Mouse (Mus musculus) thymus, adult 2 months (tissue): ENCODE measurements at regions not wholly inside any gene's neighbourhood (a gene's known extent, or its start where the extent isn't known, plus 50 kb on each side); places are given as distances from the start of the nearest gene placed in this dataset.
"Not testable (repeated sequence)": the region's sequence is repeated elsewhere in the genome, so short reads cannot be mapped to it uniquely, and the experiment has no call there.

Experiments
- DNase-seq: peaks from one replicate; pipeline ENCODE4 v3.0.0; 2021
- H3K27ac ChIP-seq: fragments of 200-500 bp; 2 replicates; pipeline ENCODE4 v1.5.1; 2012; ENCODE audit warnings: low read length, control low read depth; ENCODE audit not compliant: control insufficient read depth, insufficient read depth
- H3K27me3 ChIP-seq: fragments of 200-500 bp; 2 replicates; pipeline ENCODE4 v1.6.1; 2012; ENCODE audit warnings: mild to moderate bottlenecking, low read length, moderate library complexity, mixed read lengths; ENCODE audit not compliant: control insufficient read depth, insufficient read depth
- H3K36me3 ChIP-seq: fragments of 200-500 bp; 2 replicates; pipeline ENCODE4 v1.6.1; 2012; ENCODE audit warnings: mild to moderate bottlenecking, low read length, moderate library complexity; ENCODE audit not compliant: control insufficient read depth, insufficient read depth
- H3K4me1 ChIP-seq: fragments of 200-500 bp; replicated peaks from 2 replicates; pipeline ENCODE4 v1.6.1; 2012; ENCODE audit warnings: low read length; ENCODE audit not compliant: control insufficient read depth, insufficient read depth
- H3K4me3 ChIP-seq: fragments of 200-500 bp; 2 replicates; pipeline ENCODE4 v1.5.1; 2012; ENCODE audit warnings: mild to moderate bottlenecking, low read length, control low read depth, moderate library complexity; ENCODE audit not compliant: control insufficient read depth, insufficient read depth
- CTCF ChIP-seq: fragments of 200-500 bp; IDR thresholded peaks from 2 replicates; pipeline ENCODE4 v1.5.1; 2012; ENCODE audit warnings: mild to moderate bottlenecking, control low read depth, low read length, moderate library complexity, borderline replicate concordance; ENCODE audit not compliant: control insufficient read depth, poor library complexity, insufficient read depth; ENCODE audit errors: extremely low read depth
- POLR2A ChIP-seq: fragments of 200-500 bp; IDR thresholded peaks from 2 replicates; pipeline ENCODE4 v1.6.1; 2012; ENCODE audit warnings: mild to moderate bottlenecking, low read length, control low read depth, moderate library complexity; ENCODE audit not compliant: control insufficient read depth, poor library complexity, insufficient read depth; ENCODE audit errors: extremely low read depth
- WGBS: fragments of 180-500 bp; shearing (Covaris S2); methylation state at CpG from one replicate; pipeline ENCODE4 v1.1.7; 2018; 5-methylcytosine and 5-hydroxymethylcytosine counted together

DNA sequence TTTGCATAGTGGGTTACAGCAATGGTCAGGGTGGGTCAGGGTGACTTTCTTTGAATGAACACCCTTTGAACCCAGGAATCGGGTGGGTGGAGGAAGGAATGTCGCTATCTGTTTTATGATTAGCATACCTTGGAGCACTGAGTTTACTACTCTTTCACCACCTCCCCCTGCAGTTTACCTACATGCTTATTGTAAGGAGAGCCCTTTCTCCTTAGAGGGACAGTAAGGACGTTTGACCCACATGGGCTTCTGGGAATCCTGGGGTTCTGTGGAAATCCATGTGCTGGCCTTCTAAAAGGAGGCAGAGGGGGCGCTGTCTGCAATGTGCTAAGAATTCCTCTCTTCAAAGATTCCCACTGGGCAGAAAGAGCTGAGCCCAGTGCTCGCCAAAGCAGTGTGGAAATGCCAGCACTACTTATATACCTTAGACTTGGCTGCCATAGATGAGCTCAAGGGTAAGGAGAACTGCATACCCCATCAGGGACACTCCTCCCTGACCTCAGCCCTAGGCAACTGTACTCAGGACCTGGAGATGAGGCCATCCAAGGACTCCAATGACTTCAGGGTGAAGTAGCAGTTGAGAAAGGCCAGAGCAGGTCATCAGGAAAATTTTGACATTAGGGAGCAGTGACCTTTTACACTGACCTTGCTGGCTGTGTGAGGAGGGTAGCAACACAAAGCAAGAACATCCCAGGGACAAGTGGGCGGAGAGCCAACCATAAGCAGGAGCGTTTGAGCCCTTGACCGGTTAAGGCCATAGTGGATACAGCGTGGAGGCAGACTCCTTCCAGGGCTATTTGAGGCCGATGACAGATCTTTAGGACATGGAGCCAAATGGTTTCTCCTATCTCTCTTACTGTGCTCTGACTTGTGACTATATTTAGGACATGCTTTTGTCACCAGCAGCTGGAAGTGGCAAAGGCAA, 133.2 kb downstream of the Tcp10c start:
- WGBS = 96% methylated on average over 10 of the region's 10 CpGs

GRCm38 (mm10) chr17:13488608-13489324, 134.4 kb downstream of the Tcp10c start:
- 85% methylated on average over 9 of the region's 9 CpGs for WGBS
- H3K27me3 ChIP-seq = no peaks in the 10 kb centered on the region
- TF ChIP-seq POLR2A (no peak), CTCF (no peak)

More for the DNA sequence above, 133.2 kb downstream of the Tcp10c start:
- Histone ChIP-seq H3K36me3 (no peaks in the 10 kb centered on the region), H3K4me3 (no peak overlapping the region), H3K27ac (no peak overlapping the region), H3K27me3 (no peaks in the 10 kb centered on the region), H3K4me1 (no peaks in the 10 kb centered on the region)
- DNase-seq = no peak
- TF ChIP-seq CTCF (no peak), POLR2A (no peak)

GRCm38 (mm10) chr17:13492239-13492638, 137.9 kb downstream of the Tcp10c start:
- WGBS = 95% methylated on average over 1 of the region's 1 CpGs
- H3K36me3 ChIP-seq, H3K27me3 ChIP-seq, H3K27ac ChIP-seq, H3K4me1 ChIP-seq, DNase-seq, H3K4me3 ChIP-seq: not testable (repeated sequence)

More at GRCm38 (mm10) chr17:13488608-13489324, 134.4 kb downstream of the Tcp10c start:
- Histone ChIP-seq H3K4me1 (no peaks in the 10 kb centered on the region), H3K4me3 (no peak overlapping the region), H3K27ac (no peak overlapping the region), H3K36me3 (no peaks in the 10 kb centered on the region)
- no peak for DNase-seq

DNA sequence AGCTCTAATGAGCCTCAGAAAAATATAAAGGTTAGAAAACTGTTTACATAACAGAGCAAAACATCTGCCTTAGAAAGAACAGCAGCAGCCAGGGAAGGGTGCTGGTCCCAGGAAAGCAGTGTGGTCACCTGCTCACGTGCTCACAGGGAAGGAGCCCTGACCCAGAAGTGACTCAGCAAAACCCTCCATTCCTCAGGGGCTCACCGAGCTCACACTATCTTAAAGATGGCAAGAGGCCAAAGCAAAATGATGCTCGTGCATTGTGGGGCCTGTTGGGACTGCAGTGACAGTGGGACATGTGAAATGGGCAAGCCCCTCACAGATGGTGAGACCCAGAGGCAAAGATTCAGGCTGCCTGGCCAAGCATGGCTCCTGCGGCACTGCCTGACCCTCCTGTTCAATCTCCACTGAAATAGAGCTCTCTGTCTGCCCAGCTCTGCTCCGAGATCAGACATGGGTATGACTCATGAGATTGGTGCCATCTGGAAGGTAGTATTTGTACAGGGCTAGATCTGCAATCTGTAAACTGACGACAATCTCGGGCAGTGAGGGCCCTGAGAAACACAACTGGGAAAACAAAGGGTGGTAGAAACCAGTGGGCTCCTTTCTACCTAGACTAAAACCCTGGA, 138.4 kb downstream of the Tcp10c start:
- not testable (repeated sequence) for H3K36me3 ChIP-seq, H3K27ac ChIP-seq, DNase-seq, H3K27me3 ChIP-seq, H3K4me1 ChIP-seq, H3K4me3 ChIP-seq
- 29% methylated on average over 4 of the region's 7 CpGs for WGBS

DNA sequence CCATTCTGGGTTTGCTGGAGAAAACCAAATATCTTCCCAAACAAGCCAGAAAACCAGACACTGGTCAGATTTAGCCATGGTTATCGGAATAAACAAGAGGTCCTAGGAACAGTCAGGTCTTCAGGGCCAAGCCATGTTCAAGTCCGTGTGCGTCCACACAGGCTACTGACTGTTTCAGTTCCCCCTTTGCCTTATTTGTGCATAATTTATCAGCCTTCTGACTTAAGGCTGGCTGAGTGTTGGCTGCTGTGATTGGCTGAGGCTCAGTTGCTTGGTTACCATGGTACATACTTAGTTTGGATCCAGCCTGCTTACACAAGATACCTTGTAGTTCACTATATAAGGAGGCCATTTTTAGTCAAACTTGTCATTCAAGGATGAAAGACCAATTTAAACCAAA, 139.5 kb downstream of the Tcp10c start:
- H3K36me3 ChIP-seq, DNase-seq, H3K4me3 ChIP-seq, H3K27ac ChIP-seq, H3K4me1 ChIP-seq, H3K27me3 ChIP-seq: not testable (repeated sequence)
- 88% methylated on average over 3 of the region's 3 CpGs for WGBS

DNA sequence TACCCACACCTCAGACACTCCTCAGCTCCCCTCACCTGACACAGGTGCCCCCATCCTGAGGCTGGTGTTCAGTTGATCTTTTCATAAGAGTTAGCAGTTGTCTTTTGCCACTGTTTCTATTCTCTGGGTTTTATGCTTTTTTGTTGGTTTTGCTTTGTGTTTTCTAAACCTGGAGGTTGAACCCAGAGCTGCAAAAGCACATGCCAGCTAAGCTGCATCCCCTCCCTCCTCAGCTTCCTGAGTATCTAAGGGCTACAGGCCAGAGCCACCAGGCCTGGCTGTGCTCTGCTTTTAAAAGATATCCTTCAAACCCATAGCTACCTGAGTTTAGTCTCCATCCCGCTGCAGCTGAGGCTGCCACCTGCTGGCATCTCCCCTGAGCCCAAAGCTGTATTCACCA, 140.1 kb downstream of the Tcp10c start:
- DNase-seq, H3K36me3 ChIP-seq, H3K27ac ChIP-seq, H3K4me3 ChIP-seq, H3K27me3 ChIP-seq, H3K4me1 ChIP-seq: not testable (repeated sequence)
- no CpG with 5 or more reads among the region's 1 CpGs for WGBS

DNA sequence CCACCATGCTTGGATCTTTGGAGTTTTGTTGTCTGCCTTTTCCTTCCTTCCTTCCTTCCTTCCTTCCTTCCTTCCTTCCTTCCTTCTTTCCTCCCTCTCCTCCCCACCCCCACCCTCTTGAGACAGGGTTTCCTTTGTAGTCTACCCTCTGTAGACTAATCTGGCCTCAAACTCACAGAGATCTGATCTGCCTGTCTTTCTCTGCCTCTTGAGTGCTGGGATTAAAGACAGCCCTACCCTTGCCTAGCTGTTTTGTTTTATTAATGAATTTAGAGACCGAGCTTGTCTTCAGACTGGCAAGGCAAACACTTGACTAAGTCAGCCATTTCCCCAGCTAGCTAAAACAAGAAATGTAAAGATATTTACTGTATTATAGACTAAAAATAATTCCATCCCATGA, 150.0 kb downstream of the Tcp10c start:
- not testable (repeated sequence) for H3K4me3 ChIP-seq, H3K36me3 ChIP-seq, H3K27ac ChIP-seq, H3K4me1 ChIP-seq, H3K27me3 ChIP-seq, DNase-seq
- 100% methylated on average over 1 of the region's 1 CpGs for WGBS

- not testable (repeated sequence) for H3K4me3 ChIP-seq, DNase-seq, H3K27ac ChIP-seq, H3K4me1 ChIP-seq, H3K36me3 ChIP-seq, H3K27me3 ChIP-seq
- 92% methylated on average over 8 of the region's 9 CpGs for WGBS
These were observed 150.5 kb downstream of the Tcp10c start for GRCm38 (mm10) chr17:13504827-13505268.

GRCm38 (mm10) chr17:13507397-13508063, 153.2 kb downstream of the Tcp10c start:
- not testable (repeated sequence) for H3K4me3 ChIP-seq, H3K36me3 ChIP-seq, DNase-seq, H3K27ac ChIP-seq, H3K4me1 ChIP-seq, H3K27me3 ChIP-seq
- WGBS = 35% methylated on average over 2 of the region's 3 CpGs
